Mouse (Mus musculus) stomach, postnatal 0 days (tissue): ENCODE data around the gene Otud7a. TPM values are rescaled to one million over a fixed set of nuclear protein-coding genes. Genes with fewer than 3 reads are reported as not detected.
A peak's percentile ranks its signal among the peaks of the same experiment; 100 is the strongest.

Experiments used
- ATAC-seq: fragments of 200-750 bp; cut with Nextera tagmentation; 2 replicates; pipeline ENCODE4 v1.8.0; 2017; ENCODE audit not compliant: low FRiP score, low TSS enrichment
- DNase-seq: peaks from one replicate; pipeline ENCODE4 v3.0.0-alpha.2; 2016; ENCODE audit warnings: low spot score
- H3K27ac ChIP-seq: fragments of 300-500 bp; sonication (generic); replicated peaks from 2 replicates; pipeline ENCODE4 v1.5.1; 2014; ENCODE audit warnings: mild to moderate bottlenecking, control low read depth
- H3K27me3 ChIP-seq: fragments of 300-500 bp; sonication (generic); 2 replicates; pipeline ENCODE4 v1.6.1; 2014; ENCODE audit warnings: low read length; ENCODE audit not compliant: control insufficient read depth, insufficient read depth
- H3K36me3 ChIP-seq: fragments of 300-500 bp; sonication (generic); 2 replicates; pipeline ENCODE4 v1.6.1; 2014; ENCODE audit warnings: low read length, mixed read lengths; ENCODE audit not compliant: control insufficient read depth, insufficient read depth
- H3K4me1 ChIP-seq: fragments of 300-500 bp; sonication (generic); replicated peaks from 2 replicates; pipeline ENCODE4 v1.6.1; 2014; ENCODE audit warnings: antibody characterized with exemption; ENCODE audit not compliant: control insufficient read depth, insufficient read depth
- H3K4me2 ChIP-seq: fragments of 300-500 bp; sonication (generic); replicated peaks from 2 replicates; pipeline ENCODE4 v1.6.1; 2014; ENCODE audit warnings: low read depth, mild to moderate bottlenecking, control low read depth, moderate library complexity
- H3K4me3 ChIP-seq: fragments of 300-500 bp; sonication (generic); 2 replicates; pipeline ENCODE4 v1.5.1; 2014; ENCODE audit warnings: low read depth, low read length, control low read depth
- H3K9ac ChIP-seq: fragments of 300-500 bp; sonication (generic); 2 replicates; pipeline ENCODE4 v1.6.1; 2014; ENCODE audit warnings: mild to moderate bottlenecking, low read length, control low read depth, mixed read lengths
- H3K9me3 ChIP-seq: fragments of 300-500 bp; sonication (generic); 2 replicates; pipeline ENCODE4 v1.6.1; 2016; ENCODE audit warnings: low read length; ENCODE audit not compliant: control insufficient read depth
- CTCF ChIP-seq: IDR thresholded peaks from 2 replicates; pipeline ENCODE4 v1.5.1; 2016; ENCODE audit warnings: antibody characterized with exemption, low read depth, mild to moderate bottlenecking, moderate library complexity
- EP300 ChIP-seq: optimal IDR thresholded peaks from 2 replicates; pipeline ENCODE3; 2016; ENCODE audit warnings: antibody characterized with exemption
- WGBS: fragments of 180-500 bp; shearing (Covaris S2); extraction: QIAGEN DNeasy Blood & Tissue Kit; methylation state at CpG from one replicate; pipeline ENCODE4 v1.1.7; 2014; 5-methylcytosine and 5-hydroxymethylcytosine counted together
- polyA plus RNA-seq: library from polyadenylated mRNA; unstranded; fragments of >200 nt; fragmentation: Nextera tagmentation; extraction: Ambion mirVana; gene quantifications from 2 replicates; pipeline ENCODE4 v1.2.1, GENCODE M21; 2015

Otud7a gene
- polyA plus RNA-seq, 1 experiment from 2014 or later: 0.13 TPM

DNA sequence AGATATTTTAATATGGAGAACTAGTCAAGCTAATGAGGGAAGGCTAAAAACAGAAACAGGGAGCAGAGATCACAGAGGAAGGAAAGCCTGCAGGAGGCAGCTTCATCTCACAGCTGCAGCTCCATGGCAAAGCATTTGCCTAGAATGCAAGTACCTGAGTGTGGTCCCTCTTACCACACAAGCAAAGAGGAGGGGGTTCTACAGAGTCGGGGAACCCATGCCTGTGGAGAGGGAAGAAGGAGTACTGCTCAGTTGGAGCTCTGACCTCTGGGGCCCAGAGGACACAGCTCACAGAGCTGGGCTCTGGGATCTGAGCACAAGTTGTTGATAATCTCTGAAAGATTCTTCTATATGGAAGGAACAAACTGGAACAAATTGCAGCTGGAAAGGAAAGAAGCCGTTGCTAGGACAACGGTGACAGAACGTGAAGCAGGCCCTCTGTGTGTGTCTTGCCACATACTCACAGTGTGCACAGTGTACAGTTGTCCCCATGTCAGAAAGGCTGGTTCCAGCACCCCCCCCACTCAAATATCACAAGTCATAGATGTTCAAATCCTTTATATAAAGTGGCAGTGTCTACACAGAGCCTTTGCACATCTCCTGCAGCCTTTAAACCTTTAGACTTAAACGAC is 324.0 kb downstream of the Otud7a start:
- Histone ChIP-seq H3K4me2 (no peak overlapping the region), H3K27ac (no peak overlapping the region), H3K36me3 (no peaks in the 10 kb centered on the region), H3K9ac (no peak overlapping the region), H3K9me3 (no peaks in the 10 kb centered on the region), H3K27me3 (no peaks in the 10 kb centered on the region), H3K4me3 (no peak overlapping the region), H3K4me1 (0 out of 2 replicates have a peak, but pooled peaks cover 3% of the 10 kb centered on the region)
- DNase-seq: no peak
- ATAC-seq: no peak
- WGBS: 57% methylated on average over 5 of the region's 5 CpGs
- TF ChIP-seq EP300 (no peak), CTCF (no peak)

DNA sequence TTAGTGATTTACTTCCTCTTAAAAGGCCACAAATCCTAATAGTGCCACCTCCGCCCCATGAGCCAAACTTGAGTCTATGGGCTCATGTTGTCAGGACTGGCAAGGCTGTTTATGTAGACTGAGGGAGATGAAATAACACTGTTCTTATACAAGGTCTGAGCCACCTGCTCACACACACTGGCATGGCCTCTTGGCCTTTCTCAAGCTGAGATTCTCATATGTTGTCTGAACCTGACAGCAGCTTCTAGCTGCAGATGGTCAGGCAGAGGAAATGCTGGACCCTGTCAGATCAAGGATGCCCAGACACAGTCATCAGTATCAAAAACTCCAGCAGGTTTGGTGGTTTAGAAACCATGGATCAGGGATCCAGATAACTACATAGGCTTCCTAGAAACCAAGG is 328.7 kb downstream of the Otud7a start:
- ATAC-seq (no peak), DNase-seq (no peak)
- no peak overlapping the region for H3K4me3 ChIP-seq
- H3K4me2 ChIP-seq: no peak overlapping the region
- no peaks in the 10 kb centered on the region for H3K9me3 ChIP-seq
- no peaks in the 10 kb centered on the region for H3K27me3 ChIP-seq
- TF ChIP-seq EP300: no peak
- TF ChIP-seq CTCF: no peak
- H3K36me3 ChIP-seq: no peaks in the 10 kb centered on the region
- H3K27ac ChIP-seq: no peak overlapping the region
- 100% methylated on average over 1 of the region's 1 CpGs for WGBS
- H3K9ac ChIP-seq: no peak overlapping the region
- H3K4me1 ChIP-seq: no peaks in the 10 kb centered on the region

DNA sequence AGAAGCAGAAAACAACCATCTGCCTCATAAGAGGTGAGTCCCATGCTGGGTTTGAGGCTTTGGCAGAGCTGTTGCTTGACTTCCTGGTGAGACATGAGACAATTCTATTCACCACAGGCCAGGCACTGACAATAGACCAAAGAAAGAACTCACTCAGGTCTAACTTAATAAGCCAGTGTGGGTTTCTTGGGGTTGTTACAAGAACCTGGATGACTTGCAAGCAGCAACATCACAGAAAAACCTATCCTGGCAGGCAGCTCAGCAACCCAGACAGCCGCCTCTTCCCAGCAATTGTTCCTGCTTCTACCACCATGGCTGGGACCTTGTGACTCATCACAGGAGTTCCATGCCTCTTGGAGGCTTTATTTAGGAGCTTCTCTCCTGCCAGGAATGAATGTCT is 329.7 kb downstream of the Otud7a start:
- H3K4me2 ChIP-seq: no peak overlapping the region
- no peak overlapping the region for H3K27ac ChIP-seq
- H3K4me3 ChIP-seq: no peak overlapping the region
- no peak for ATAC-seq
- TF ChIP-seq EP300: no peak
- no peak for TF ChIP-seq CTCF
- no peaks in the 10 kb centered on the region for H3K36me3 ChIP-seq
- H3K4me1 ChIP-seq: no peaks in the 10 kb centered on the region
- no peak overlapping the region for H3K9ac ChIP-seq
- no peaks in the 10 kb centered on the region for H3K9me3 ChIP-seq
- no peak for DNase-seq
- H3K27me3 ChIP-seq: no peaks in the 10 kb centered on the region
- 75% methylated on average over 1 of the region's 1 CpGs for WGBS

DNA sequence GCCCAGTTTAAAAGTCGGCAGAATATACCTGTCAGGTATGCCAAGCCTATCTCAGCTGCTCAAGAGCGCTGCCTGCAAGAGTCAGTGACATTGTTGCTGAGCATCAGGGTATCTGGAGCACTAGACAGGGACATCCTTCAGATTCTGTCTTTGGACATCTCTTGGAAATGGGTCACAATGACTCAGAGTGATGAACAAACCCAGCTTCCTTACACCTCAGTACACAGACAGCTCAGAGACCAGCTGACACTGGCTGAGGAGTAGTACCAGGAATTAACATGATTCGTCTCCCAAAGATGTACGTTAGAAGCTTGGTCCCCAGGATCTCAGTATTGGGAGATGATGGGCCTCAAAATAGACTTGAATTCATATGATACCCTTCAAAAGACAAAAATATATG is 332.8 kb downstream of the Otud7a start:
- H3K27ac ChIP-seq: no peak overlapping the region
- H3K4me2 ChIP-seq: no peak overlapping the region
- no peaks in the 10 kb centered on the region for H3K27me3 ChIP-seq
- TF ChIP-seq CTCF (no peak), EP300 (no peak)
- DNase-seq (peak; percentile 1), ATAC-seq (no peak)
- H3K9me3 ChIP-seq: no peaks in the 10 kb centered on the region
- WGBS: 84% methylated on average over 4 of the region's 4 CpGs
- H3K36me3 ChIP-seq: no peaks in the 10 kb centered on the region
- no peak overlapping the region for H3K9ac ChIP-seq
- no peaks in the 10 kb centered on the region for H3K4me1 ChIP-seq
- no peak overlapping the region for H3K4me3 ChIP-seq

DNA sequence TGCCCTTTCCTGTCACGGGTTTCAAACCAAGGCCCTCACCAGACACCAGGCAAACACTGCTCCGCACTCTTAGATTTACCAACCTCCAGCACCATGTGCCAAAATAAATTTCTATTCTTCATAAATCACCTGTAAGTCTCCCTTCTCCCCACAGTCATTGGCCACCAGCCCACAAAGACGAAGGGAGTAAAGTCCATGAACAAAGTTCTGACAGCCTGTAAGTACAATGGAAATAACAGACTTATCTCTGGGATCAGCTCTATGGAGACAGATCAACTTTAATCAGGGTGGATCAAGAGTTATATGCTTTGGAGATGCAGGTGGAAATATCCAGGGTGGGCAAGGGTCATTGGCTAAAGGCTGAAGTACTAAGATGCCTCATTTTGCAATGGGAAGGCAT is 336.3 kb downstream of the Otud7a start:
- 71% methylated on average over 3 of the region's 3 CpGs for WGBS
- Histone ChIP-seq H3K4me1 (no peaks in the 10 kb centered on the region), H3K4me3 (no peak overlapping the region), H3K9ac (no peak overlapping the region), H3K4me2 (no peak overlapping the region), H3K9me3 (no peaks in the 10 kb centered on the region), H3K27ac (no peak overlapping the region), H3K36me3 (no peaks in the 10 kb centered on the region), H3K27me3 (no peaks in the 10 kb centered on the region)
- DNase-seq: no peak
- ATAC-seq: no peak
- TF ChIP-seq CTCF (no peak), EP300 (no peak)

DNA sequence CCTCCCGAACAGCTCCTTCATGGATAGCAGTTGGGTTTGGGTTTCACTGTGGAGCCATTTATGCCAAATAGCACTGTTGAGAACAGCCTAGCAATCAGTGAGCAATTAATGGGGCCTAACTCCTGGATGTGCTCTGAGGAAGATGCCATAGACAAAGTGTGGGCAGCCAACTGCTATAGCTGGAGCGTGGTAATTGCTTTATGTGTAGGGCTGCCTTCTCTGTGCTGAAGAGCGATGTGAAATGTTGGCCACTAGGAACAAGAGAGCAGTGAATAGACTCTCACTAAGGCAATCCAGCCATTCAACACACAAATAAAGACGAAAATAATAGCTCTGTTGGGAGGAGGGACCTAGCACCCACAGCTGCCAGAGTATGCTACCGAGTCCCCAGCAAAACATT is 345.2 kb downstream of the Otud7a start:
- TF ChIP-seq CTCF: no peak
- no peak for TF ChIP-seq EP300
- no peaks in the 10 kb centered on the region for H3K4me1 ChIP-seq
- H3K9me3 ChIP-seq: no peaks in the 10 kb centered on the region
- WGBS: 81% methylated on average over 5 of the region's 5 CpGs
- H3K4me2 ChIP-seq: no peak overlapping the region
- ATAC-seq (no peak), DNase-seq (no peak)
- H3K27me3 ChIP-seq: no peaks in the 10 kb centered on the region
- no peaks in the 10 kb centered on the region for H3K36me3 ChIP-seq
- no peak overlapping the region for H3K27ac ChIP-seq
- no peak overlapping the region for H3K4me3 ChIP-seq
- no peak overlapping the region for H3K9ac ChIP-seq
